Mouse (Mus musculus) CH12.LX (cell line): ENCODE results near the gene Zfand2a.

Experiments used
- CTCF ChIP-seq, 2 experiments: IDR thresholded peaks in 1 of 2; conservative IDR thresholded peaks in 1 of 2; 2 replicates each; pipeline ENCODE4 v1.5.1; 2011 to 2012; ENCODE audit warnings: low read depth in 2 of 2, low read length in 2 of 2, improper control_type of control experiment in 1 of 2, inconsistent platforms in 1 of 2, mild to moderate bottlenecking in 1 of 2, moderate library complexity in 1 of 2
- EP300 ChIP-seq: IDR thresholded peaks from 2 replicates; pipeline ENCODE4 v1.6.1; 2011; ENCODE audit warnings: low read length, improper control_type of control experiment
- GABPA ChIP-seq: IDR thresholded peaks from 2 replicates; pipeline ENCODE4 v1.6.1; 2012; ENCODE audit warnings: low read depth, low read length, improper control_type of control experiment, inconsistent platforms; ENCODE audit not compliant: insufficient replicate concordance
- KAT2A ChIP-seq: IDR thresholded peaks from 2 replicates; pipeline ENCODE4 v1.6.1; 2012; ENCODE audit warnings: low read length, improper control_type of control experiment, inconsistent platforms; ENCODE audit not compliant: insufficient replicate concordance
- MAFK ChIP-seq: IDR thresholded peaks from 2 replicates; pipeline ENCODE4 v1.6.1; 2011; ENCODE audit warnings: low read length, improper control_type of control experiment; ENCODE audit not compliant: insufficient replicate concordance
- MAX ChIP-seq: IDR thresholded peaks from 2 replicates; pipeline ENCODE4 v1.6.1; 2011; ENCODE audit warnings: low read length, improper control_type of control experiment
- MXI1 ChIP-seq: IDR thresholded peaks from 2 replicates; pipeline ENCODE4 v1.6.1; 2011; ENCODE audit warnings: mild to moderate bottlenecking, low read depth, low read length, improper control_type of control experiment
- MYC ChIP-seq: IDR thresholded peaks from 2 replicates; pipeline ENCODE4 v1.6.1; 2011; ENCODE audit warnings: low read depth, mild to moderate bottlenecking, improper control_type of control experiment, low read length
- POLR2A ChIP-seq: IDR thresholded peaks from 2 replicates; pipeline ENCODE4 v1.6.1; 2011; ENCODE audit warnings: low read depth, mild to moderate bottlenecking, improper control_type of control experiment, low read length
- SIN3A ChIP-seq: IDR thresholded peaks from 2 replicates; pipeline ENCODE4 v1.6.1; 2012; ENCODE audit warnings: low read length, improper control_type of control experiment, inconsistent platforms
- UBTF ChIP-seq: IDR thresholded peaks from 2 replicates; pipeline ENCODE4 v1.6.1; 2012; ENCODE audit warnings: low read depth, mild to moderate bottlenecking, inconsistent platforms, low read length, improper control_type of control experiment, moderate library complexity

GRCm38 (mm10) chr5:139520069-139520834 is 35.9 kb upstream of the Zfand2a start:
- TF ChIP-seq UBTF = no peak
- TF ChIP-seq GABPA = no peak
- no peak for TF ChIP-seq MAX
- TF ChIP-seq POLR2A = no peak
- TF ChIP-seq CTCF (conservative IDR thresholded peaks at IDR 0.05 in 1 of 2, IDR thresholded peaks at IDR 0.05 in 1 of 2; ENCODE audit: low read depth in 2 of 2, low read length in 2 of 2) = no peak
- no peak for TF ChIP-seq EP300
- no peak for TF ChIP-seq MYC
- no peak for TF ChIP-seq KAT2A
- TF ChIP-seq SIN3A = no peak
- no peak for TF ChIP-seq MXI1
- TF ChIP-seq MAFK = no peak
